Mouse (Mus musculus) limb, embryonic 13.5 days (tissue): ENCODE results near the gene Myl7. TPM values are rescaled to one million over a fixed set of nuclear protein-coding genes. Genes with fewer than 3 reads are reported as not detected.
A peak's percentile ranks its signal among the peaks of the same experiment; 100 is the strongest.

Experiments
- ATAC-seq: fragments of 200-750 bp; cut with Nextera tagmentation; 2 replicates; pipeline ENCODE4 v1.8.0; 2017; ENCODE audit warnings: low read depth, moderate number of reproducible peaks, moderate TSS enrichment; ENCODE audit not compliant: low FRiP score
- H3K27ac ChIP-seq: fragments of 300-500 bp; sonication (generic); 2 replicates; pipeline ENCODE4 v1.5.1; 2015; ENCODE audit warnings: inconsistent platforms, mild to moderate bottlenecking, moderate library complexity
- H3K27me3 ChIP-seq: fragments of 300-500 bp; sonication (generic); 2 replicates; pipeline ENCODE4 v1.6.1; 2015; ENCODE audit warnings: mild to moderate bottlenecking, inconsistent platforms
- H3K36me3 ChIP-seq: fragments of 300-500 bp; sonication (generic); 2 replicates; pipeline ENCODE4 v1.6.1; 2015; ENCODE audit warnings: inconsistent platforms, mild to moderate bottlenecking, moderate library complexity
- H3K4me1 ChIP-seq: fragments of 300-500 bp; sonication (generic); 2 replicates; pipeline ENCODE4 v1.6.1; 2015; ENCODE audit warnings: inconsistent platforms
- H3K4me2 ChIP-seq: fragments of 300-500 bp; sonication (generic); replicated peaks from 2 replicates; pipeline ENCODE4 v1.6.1; 2015; ENCODE audit warnings: inconsistent platforms, mild to moderate bottlenecking, moderate library complexity
- H3K4me3 ChIP-seq: fragments of 300-500 bp; sonication (generic); 2 replicates; pipeline ENCODE4 v1.5.1; 2015; ENCODE audit warnings: moderate library complexity, mild to moderate bottlenecking, inconsistent platforms
- H3K9ac ChIP-seq: fragments of 300-500 bp; sonication (generic); 2 replicates; pipeline ENCODE4 v1.6.1; 2015; ENCODE audit warnings: mild to moderate bottlenecking, inconsistent platforms
- H3K9me3 ChIP-seq: fragments of 300-500 bp; sonication (generic); 2 replicates; pipeline ENCODE4 v1.6.1; 2016; ENCODE audit warnings: inconsistent platforms
- WGBS: fragments of 180-500 bp; shearing (Covaris S2); methylation state at CpG from one replicate; pipeline ENCODE4 v1.1.7; 2015; 5-methylcytosine and 5-hydroxymethylcytosine counted together
- polyA plus RNA-seq: library from polyadenylated mRNA; unstranded; fragments of >200 nt; fragmentation: Nextera tagmentation; extraction: Ambion mirVana; gene quantifications from 2 replicates; pipeline ENCODE4 v1.2.1, GENCODE M21; 2015

The Myl7 gene
- polyA plus RNA-seq, 1 experiment from 2014 or later = 0.80 TPM

GRCm38 (mm10) chr11:5878661-5879060 is 19.9 kb downstream of the Myl7 start:
- Histone ChIP-seq H3K4me2 (peak overlapping the region; percentile 84), H3K36me3 (peaks cover 31% of the 10 kb centered on the region), H3K9me3 (no peaks in the 10 kb centered on the region), H3K27me3 (no peaks in the 10 kb centered on the region), H3K9ac (peak overlapping the region; percentile 69), H3K4me3 (peak overlapping the region; percentile 68), H3K4me1 (peaks cover 27% of the 10 kb centered on the region), H3K27ac (peak overlapping the region; percentile 93)
- WGBS = 44% methylated on average over 8 of the region's 8 CpGs
- no peak for ATAC-seq

- H3K9me3 ChIP-seq = no peaks in the 10 kb centered on the region
- peak within 1 kb of the TSS; percentile 93 for H3K27ac ChIP-seq
- no peaks in the 10 kb centered on the region for H3K27me3 ChIP-seq
- H3K9ac ChIP-seq = peak within 1 kb of the TSS; percentile 75
- peak within 1 kb of the TSS; percentile 68 for H3K4me3 ChIP-seq
- peaks cover 25% of the 10 kb centered on the region for H3K4me1 ChIP-seq
- under 1% methylated on average over 52 of the region's 52 CpGs for WGBS
- peaks cover 37% of the 10 kb centered on the region for H3K36me3 ChIP-seq
- peak; percentile 98 for ATAC-seq
- H3K4me2 ChIP-seq = peak within 1 kb of the TSS; percentile 84
Observed at GRCm38 (mm10) chr11:5877921-5878526, 20.6 kb downstream of the Myl7 start, which contains the start of gene Pold2. Pold2 (minus strand) TSS chr11:5878292.

- Histone ChIP-seq H3K4me3 (peak overlapping the region; percentile 68), H3K9me3 (no peaks in the 10 kb centered on the region), H3K4me2 (peak overlapping the region; percentile 84), H3K9ac (peak overlapping the region; percentile 75), H3K4me1 (peaks cover 25% of the 10 kb centered on the region), H3K27me3 (no peaks in the 10 kb centered on the region), H3K36me3 (peaks cover 43% of the 10 kb centered on the region), H3K27ac (no peak overlapping the region)
- 3% methylated on average over 5 of the region's 5 CpGs for WGBS
- no peak for ATAC-seq
Observed at GRCm38 (mm10) chr11:5877421-5877820, 21.2 kb downstream of the Myl7 start.

- no peak overlapping the region for H3K9ac ChIP-seq
- H3K27me3 ChIP-seq = no peaks in the 10 kb centered on the region
- no peak overlapping the region for H3K4me2 ChIP-seq
- no peak overlapping the region for H3K27ac ChIP-seq
- H3K4me1 ChIP-seq = peaks cover 19% of the 10 kb centered on the region
- H3K9me3 ChIP-seq = no peaks in the 10 kb centered on the region
- no peak for ATAC-seq
- no peak overlapping the region for H3K4me3 ChIP-seq
- peaks cover 86% of the 10 kb centered on the region for H3K36me3 ChIP-seq
- 94% methylated on average over 9 of the region's 9 CpGs for WGBS
Observed at GRCm38 (mm10) chr11:5873192-5873591, 25.4 kb downstream of the Myl7 start.

- peaks cover 90% of the 10 kb centered on the region for H3K36me3 ChIP-seq
- ATAC-seq = no peak
- no peaks in the 10 kb centered on the region for H3K27me3 ChIP-seq
- 94% methylated on average over 11 of the region's 11 CpGs for WGBS
- peaks cover 19% of the 10 kb centered on the region for H3K4me1 ChIP-seq
- no peak overlapping the region for H3K4me2 ChIP-seq
- no peak overlapping the region for H3K4me3 ChIP-seq
- H3K27ac ChIP-seq = no peak overlapping the region
- no peak overlapping the region for H3K9ac ChIP-seq
- no peaks in the 10 kb centered on the region for H3K9me3 ChIP-seq
Observed at GRCm38 (mm10) chr11:5872707-5873106, 25.9 kb downstream of the Myl7 start.

- Histone ChIP-seq H3K27me3 (no peaks in the 10 kb centered on the region), H3K9ac (no peak overlapping the region), H3K4me1 (0 out of 2 replicates have a peak, but pooled peaks cover 6% of the 10 kb centered on the region), H3K27ac (no peak overlapping the region), H3K4me2 (no peak overlapping the region), H3K4me3 (no peak overlapping the region), H3K36me3 (peaks cover 84% of the 10 kb centered on the region), H3K9me3 (no peaks in the 10 kb centered on the region)
- WGBS = 89% methylated on average over 16 of the region's 16 CpGs
- no peak for ATAC-seq
Observed at GRCm38 (mm10) chr11:5870069-5870468, 28.5 kb downstream of the Myl7 start.

GRCm38 (mm10) chr11:5869331-5869730 is 29.3 kb downstream of the Myl7 start:
- H3K4me3 ChIP-seq = no peak overlapping the region
- peaks cover 84% of the 10 kb centered on the region for H3K36me3 ChIP-seq
- 94% methylated on average over 16 of the region's 16 CpGs for WGBS
- 0 out of 2 replicates have a peak, but pooled peaks cover 6% of the 10 kb centered on the region for H3K4me1 ChIP-seq
- H3K27me3 ChIP-seq = no peaks in the 10 kb centered on the region
- no peak overlapping the region for H3K9ac ChIP-seq
- no peak for ATAC-seq
- no peak overlapping the region for H3K4me2 ChIP-seq
- no peaks in the 10 kb centered on the region for H3K9me3 ChIP-seq
- H3K27ac ChIP-seq = no peak overlapping the region

- no peak overlapping the region for H3K4me3 ChIP-seq
- no peaks in the 10 kb centered on the region for H3K9me3 ChIP-seq
- ATAC-seq = no peak
- peaks cover 8% of the 10 kb centered on the region; the same call in 1 of the 2 replicates for H3K4me1 ChIP-seq
- H3K27ac ChIP-seq = no peak overlapping the region
- no peak overlapping the region for H3K4me2 ChIP-seq
- no peaks in the 10 kb centered on the region for H3K27me3 ChIP-seq
- 94% methylated on average over 12 of the region's 12 CpGs for WGBS
- no peak overlapping the region for H3K9ac ChIP-seq
- H3K36me3 ChIP-seq = peaks cover 78% of the 10 kb centered on the region
Observed at GRCm38 (mm10) chr11:5868324-5868723, 30.3 kb downstream of the Myl7 start.

GRCm38 (mm10) chr11:5867196-5867595 is 31.4 kb downstream of the Myl7 start:
- H3K4me1 ChIP-seq = peaks cover 20% of the 10 kb centered on the region
- H3K4me3 ChIP-seq = no peak overlapping the region
- H3K27me3 ChIP-seq = peaks cover 10% of the 10 kb centered on the region
- ATAC-seq = no peak; the same call in 1 of the 2 replicates
- H3K36me3 ChIP-seq = peaks cover 67% of the 10 kb centered on the region
- WGBS = 84% methylated on average over 2 of the region's 2 CpGs
- H3K9ac ChIP-seq = no peak overlapping the region; the same call in 1 of the 2 replicates
- no peaks in the 10 kb centered on the region for H3K9me3 ChIP-seq
- no peak overlapping the region for H3K4me2 ChIP-seq
- no peak overlapping the region for H3K27ac ChIP-seq

GRCm38 (mm10) chr11:5862394-5863105 is 36.0 kb downstream of the Myl7 start:
- WGBS = 17% methylated on average over 15 of the region's 15 CpGs

GRCm38 (mm10) chr11:5861678-5862393 is 36.7 kb downstream of the Myl7 start, which contains the start of gene Aebp1:
Aebp1 (plus strand) TSS chr11:5861947.
- H3K4me3 ChIP-seq = peak within 1 kb of the TSS; percentile 57
- peaks cover 29% of the 10 kb centered on the region for H3K4me1 ChIP-seq
- peak within 1 kb of the TSS; percentile 83 for H3K4me2 ChIP-seq
- H3K9ac ChIP-seq = peak within 1 kb of the TSS; percentile 77
- 1% methylated on average over 59 of the region's 59 CpGs for WGBS
- peaks cover 37% of the 10 kb centered on the region for H3K27me3 ChIP-seq
- peaks cover 22% of the 10 kb centered on the region for H3K36me3 ChIP-seq
- ATAC-seq = peak; percentile 79
- peaks cover 5% of the 10 kb centered on the region; the same call in 1 of the 2 replicates for H3K9me3 ChIP-seq
- no peak within 1 kb of the TSS for H3K27ac ChIP-seq

More at GRCm38 (mm10) chr11:5862394-5863105, 36.0 kb downstream of the Myl7 start:
- peak overlapping the region; percentile 77 for H3K9ac ChIP-seq
- peaks cover 37% of the 10 kb centered on the region for H3K27me3 ChIP-seq
- H3K4me3 ChIP-seq = peak overlapping the region; percentile 57
- H3K9me3 ChIP-seq = peaks cover 5% of the 10 kb centered on the region; the same call in 1 of the 2 replicates
- peaks cover 22% of the 10 kb centered on the region for H3K36me3 ChIP-seq
- H3K4me2 ChIP-seq = peak overlapping the region; percentile 83
- H3K27ac ChIP-seq = no peak overlapping the region
- no peak for ATAC-seq
- H3K4me1 ChIP-seq = peaks cover 32% of the 10 kb centered on the region

GRCm38 (mm10) chr11:5860639-5861038 is 37.9 kb downstream of the Myl7 start:
- peaks cover 40% of the 10 kb centered on the region for H3K4me1 ChIP-seq
- no peak for ATAC-seq
- no peak overlapping the region for H3K4me2 ChIP-seq
- no peak overlapping the region for H3K4me3 ChIP-seq
- H3K27ac ChIP-seq = no peak overlapping the region
- 64% methylated on average over 6 of the region's 6 CpGs for WGBS
- no peak overlapping the region for H3K9ac ChIP-seq
- peaks cover 37% of the 10 kb centered on the region for H3K27me3 ChIP-seq
- H3K9me3 ChIP-seq = peaks cover 5% of the 10 kb centered on the region; the same call in 1 of the 2 replicates
- H3K36me3 ChIP-seq = peaks cover 17% of the 10 kb centered on the region
